Mouse (Mus musculus) adipocyte (in vitro differentiated cells): ENCODE data around the gene Cntrl.

ENCODE experiments used
- DNase-seq: peaks from one replicate; pipeline ENCODE4 v3.0.0-alpha.2; 2016; ENCODE audit warnings: low spot score

Gene Cntrl

GRCm38 (mm10) chr2:35131491-35131890 is 22.2 kb downstream of the Cntrl start:
- no peak for DNase-seq

GRCm38 (mm10) chr2:35131991-35132661 is 22.8 kb downstream of the Cntrl start:
- DNase-seq, result peak; percentile 99

- DNase-seq, result peak; percentile 20
Measured at GRCm38 (mm10) chr2:35132662-35133055, 23.4 kb downstream of the Cntrl start.

GRCm38 (mm10) chr2:35133891-35134290 is 24.6 kb downstream of the Cntrl start:
- DNase-seq, result no peak

GRCm38 (mm10) chr2:35138576-35138975 is 29.3 kb downstream of the Cntrl start:
- peak; percentile 65 for DNase-seq

GRCm38 (mm10) chr2:35141673-35142072 is 32.4 kb downstream of the Cntrl start:
- DNase-seq, result no peak

GRCm38 (mm10) chr2:35148806-35149205 is 39.5 kb downstream of the Cntrl start:
- DNase-seq, result no peak

- no peak for DNase-seq
Measured at GRCm38 (mm10) chr2:35151303-35151882, 42.1 kb downstream of the Cntrl start.

GRCm38 (mm10) chr2:35153179-35153578 is 43.9 kb downstream of the Cntrl start:
- no peak for DNase-seq

GRCm38 (mm10) chr2:35153844-35154554 is 44.7 kb downstream of the Cntrl start:
- DNase-seq, result no peak

GRCm38 (mm10) chr2:35156985-35157384 is 47.7 kb downstream of the Cntrl start:
- no peak for DNase-seq

- DNase-seq, result no peak
Measured at GRCm38 (mm10) chr2:35157836-35158235, 48.5 kb downstream of the Cntrl start.

- DNase-seq, result no peak
Measured at GRCm38 (mm10) chr2:35158358-35158757, 49.1 kb downstream of the Cntrl start.

GRCm38 (mm10) chr2:35160206-35160605 is 50.9 kb downstream of the Cntrl start:
- no peak for DNase-seq

GRCm38 (mm10) chr2:35161846-35162488 is 52.7 kb downstream of the Cntrl start:
- DNase-seq, result no peak

GRCm38 (mm10) chr2:35163396-35163795 is 54.1 kb downstream of the Cntrl start:
- no peak for DNase-seq

- no peak for DNase-seq
Measured at GRCm38 (mm10) chr2:35165416-35165815, 56.1 kb downstream of the Cntrl start.

GRCm38 (mm10) chr2:35166816-35167215 is 57.5 kb downstream of the Cntrl start:
- DNase-seq, result no peak

- no peak for DNase-seq
Measured at GRCm38 (mm10) chr2:35169452-35169851, 60.2 kb downstream of the Cntrl start.

GRCm38 (mm10) chr2:35171341-35171861 is 62.1 kb downstream of the Cntrl start:
- peak; percentile 41 for DNase-seq

GRCm38 (mm10) chr2:35172246-35172645 is 63.0 kb downstream of the Cntrl start:
- DNase-seq, result no peak

GRCm38 (mm10) chr2:35173666-35174065 is 64.4 kb downstream of the Cntrl start:
- no peak for DNase-seq

- no peak for DNase-seq
Measured at GRCm38 (mm10) chr2:35174100-35174499, 64.8 kb downstream of the Cntrl start.
